Mouse (Mus musculus): ENCODE data around the gene Kdm5b. TPM values are rescaled to one million over a fixed set of nuclear protein-coding genes. Genes with fewer than 3 reads are reported as not detected.

The Kdm5b gene
- polyA plus RNA-seq, 1 experiment from 2014 or later, result 102 TPM

GRCm38 (mm10) chr1:134638522-134638921 is 78.6 kb downstream of the Kdm5b start:
- no peak for ATAC-seq (ENCODE audit: low FRiP score, low read depth)
- H3K4me2 ChIP-seq (replicated peaks), result no peak overlapping the region
- peaks cover 13% of the 10 kb centered on the region for H3K27me3 ChIP-seq
- 0 out of 2 replicates have a peak, but pooled peaks cover 11% of the 10 kb centered on the region for H3K4me1 ChIP-seq
- no peak overlapping the region for H3K4me3 ChIP-seq
- H3K9ac ChIP-seq (replicated peaks), result no peak overlapping the region
- H3K9me3 ChIP-seq, result no peaks in the 10 kb centered on the region
- H3K27ac ChIP-seq (replicated peaks), result no peak overlapping the region
- WGBS, result 43% methylated on average over 7 of the region's 7 CpGs
- peaks cover 20% of the 10 kb centered on the region for H3K36me3 ChIP-seq

GRCm38 (mm10) chr1:134639460-134639859 is 79.5 kb downstream of the Kdm5b start:
- 83% methylated on average over 6 of the region's 6 CpGs for WGBS
- Histone ChIP-seq H3K36me3 (peaks cover 11% of the 10 kb centered on the region; the same call in 1 of the 2 replicates), H3K9me3 (no peaks in the 10 kb centered on the region), H3K4me2 (replicated peaks) (no peak overlapping the region), H3K27ac (replicated peaks) (no peak overlapping the region), H3K9ac (replicated peaks) (no peak overlapping the region), H3K4me3 (no peak overlapping the region), H3K27me3 (peaks cover 23% of the 10 kb centered on the region), H3K4me1 (0 out of 2 replicates have a peak, but pooled peaks cover 11% of the 10 kb centered on the region)
- ATAC-seq (ENCODE audit: low FRiP score, low read depth), result no peak

- no peak overlapping the region for H3K4me3 ChIP-seq
- H3K27me3 ChIP-seq, result peaks cover 43% of the 10 kb centered on the region
- H3K36me3 ChIP-seq, result no peaks in the 10 kb centered on the region
- H3K27ac ChIP-seq (replicated peaks), result no peak overlapping the region
- H3K4me2 ChIP-seq (replicated peaks), result no peak overlapping the region
- ATAC-seq (ENCODE audit: low FRiP score, low read depth), result no peak
- H3K9me3 ChIP-seq, result no peaks in the 10 kb centered on the region
- peaks cover 13% of the 10 kb centered on the region; the same call in 1 of the 2 replicates for H3K4me1 ChIP-seq
- no peak overlapping the region for H3K9ac ChIP-seq (replicated peaks)
- 32% methylated on average over 3 of the region's 3 CpGs for WGBS
Observed at GRCm38 (mm10) chr1:134641507-134641906, 81.5 kb downstream of the Kdm5b start.

GRCm38 (mm10) chr1:134643702-134644101 is 83.7 kb downstream of the Kdm5b start:
- no peak overlapping the region for H3K27ac ChIP-seq (replicated peaks)
- no peak for ATAC-seq (ENCODE audit: low FRiP score, low read depth)
- WGBS, result 74% methylated on average over 6 of the region's 6 CpGs
- peaks cover 65% of the 10 kb centered on the region for H3K27me3 ChIP-seq
- no peak overlapping the region for H3K9ac ChIP-seq (replicated peaks)
- peaks cover 23% of the 10 kb centered on the region; the same call in 1 of the 2 replicates for H3K4me1 ChIP-seq
- H3K9me3 ChIP-seq, result no peaks in the 10 kb centered on the region
- H3K4me2 ChIP-seq (replicated peaks), result no peak overlapping the region
- no peak overlapping the region for H3K4me3 ChIP-seq
- no peaks in the 10 kb centered on the region for H3K36me3 ChIP-seq

- peaks cover 23% of the 10 kb centered on the region; the same call in 1 of the 2 replicates for H3K4me1 ChIP-seq
- H3K36me3 ChIP-seq, result no peaks in the 10 kb centered on the region
- H3K9me3 ChIP-seq, result no peaks in the 10 kb centered on the region
- 20% methylated on average over 16 of the region's 16 CpGs for WGBS
- no peak overlapping the region for H3K27ac ChIP-seq (replicated peaks)
- ATAC-seq (ENCODE audit: low FRiP score, low read depth), result no peak
- H3K9ac ChIP-seq (replicated peaks), result peak overlapping the region; percentile 45; the same call in 1 of the 2 replicates
- peaks cover 83% of the 10 kb centered on the region for H3K27me3 ChIP-seq
- peak overlapping the region; percentile 85 for H3K4me2 ChIP-seq (replicated peaks)
- peak overlapping the region; percentile 48 for H3K4me3 ChIP-seq
Observed at GRCm38 (mm10) chr1:134645408-134646200, 85.6 kb downstream of the Kdm5b start.

- no peak within 1 kb of the TSS for H3K27ac ChIP-seq (replicated peaks)
- H3K4me1 ChIP-seq, result peaks cover 27% of the 10 kb centered on the region
- ATAC-seq (ENCODE audit: low FRiP score, low read depth), result peak; percentile 75
- peak within 1 kb of the TSS; percentile 45; the same call in 1 of the 2 replicates for H3K9ac ChIP-seq (replicated peaks)
- H3K4me2 ChIP-seq (replicated peaks), result peak within 1 kb of the TSS; percentile 85
- H3K27me3 ChIP-seq, result peaks cover 87% of the 10 kb centered on the region
- peak within 1 kb of the TSS; percentile 48 for H3K4me3 ChIP-seq
- H3K9me3 ChIP-seq, result no peaks in the 10 kb centered on the region
- under 1% methylated on average over 58 of the region's 63 CpGs for WGBS
- no peaks in the 10 kb centered on the region for H3K36me3 ChIP-seq
Observed at GRCm38 (mm10) chr1:134646261-134646962, 86.4 kb downstream of the Kdm5b start, which contains the start of gene Syt2. Gene Syt2 (plus strand): TSS chr1:134646677.

GRCm38 (mm10) chr1:134646963-134647282 is 87.0 kb downstream of the Kdm5b start:
- Histone ChIP-seq H3K9me3 (no peaks in the 10 kb centered on the region), H3K36me3 (no peaks in the 10 kb centered on the region), H3K27ac (replicated peaks) (no peak overlapping the region), H3K9ac (replicated peaks) (peak overlapping the region; percentile 45; the same call in 1 of the 2 replicates), H3K4me1 (peaks cover 30% of the 10 kb centered on the region), H3K4me2 (replicated peaks) (peak overlapping the region; percentile 85), H3K27me3 (peaks cover 87% of the 10 kb centered on the region), H3K4me3 (peak overlapping the region; percentile 48)
- peak; percentile 53; the same call in 1 of the 2 replicates for ATAC-seq (ENCODE audit: low FRiP score, low read depth)
- WGBS, result 1% methylated on average over 28 of the region's 28 CpGs

GRCm38 (mm10) chr1:134647591-134647990 is 87.6 kb downstream of the Kdm5b start:
- H3K27me3 ChIP-seq, result peaks cover 86% of the 10 kb centered on the region
- no peaks in the 10 kb centered on the region for H3K36me3 ChIP-seq
- no peak for ATAC-seq (ENCODE audit: low FRiP score, low read depth)
- 21% methylated on average over 7 of the region's 7 CpGs for WGBS
- H3K4me2 ChIP-seq (replicated peaks), result peak overlapping the region; percentile 85; the same call in 1 of the 2 replicates
- H3K9ac ChIP-seq (replicated peaks), result no peak overlapping the region
- H3K4me3 ChIP-seq, result 0 out of 2 replicates have a peak overlapping the region, but pooled peaks have one; percentile 48
- H3K4me1 ChIP-seq, result peaks cover 33% of the 10 kb centered on the region
- H3K9me3 ChIP-seq, result no peaks in the 10 kb centered on the region
- H3K27ac ChIP-seq (replicated peaks), result no peak overlapping the region

- Histone ChIP-seq H3K9me3 (no peaks in the 10 kb centered on the region), H3K36me3 (no peaks in the 10 kb centered on the region), H3K4me3 (no peak overlapping the region), H3K4me1 (peaks cover 44% of the 10 kb centered on the region), H3K27ac (replicated peaks) (no peak overlapping the region), H3K4me2 (replicated peaks) (no peak overlapping the region), H3K27me3 (peaks cover 60% of the 10 kb centered on the region), H3K9ac (replicated peaks) (no peak overlapping the region)
- ATAC-seq (ENCODE audit: low FRiP score, low read depth), result no peak
- 82% methylated on average over 5 of the region's 5 CpGs for WGBS
Observed at GRCm38 (mm10) chr1:134650816-134651215, 90.8 kb downstream of the Kdm5b start.

GRCm38 (mm10) chr1:134651268-134651850 is 91.4 kb downstream of the Kdm5b start:
- WGBS, result 60% methylated on average over 13 of the region's 13 CpGs
- Histone ChIP-seq H3K4me1 (peaks cover 38% of the 10 kb centered on the region), H3K36me3 (no peaks in the 10 kb centered on the region), H3K4me3 (no peak overlapping the region), H3K9ac (replicated peaks) (no peak overlapping the region), H3K4me2 (replicated peaks) (no peak overlapping the region), H3K27ac (replicated peaks) (no peak overlapping the region), H3K27me3 (peaks cover 54% of the 10 kb centered on the region), H3K9me3 (no peaks in the 10 kb centered on the region)
- ATAC-seq (ENCODE audit: low FRiP score, low read depth), result no peak

- no peak overlapping the region for H3K9ac ChIP-seq (replicated peaks)
- ATAC-seq (ENCODE audit: low FRiP score, low read depth), result 0 out of 2 replicates have a peak, but pooled peaks have one; percentile 35
- no peak overlapping the region for H3K4me3 ChIP-seq
- H3K4me1 ChIP-seq, result peaks cover 33% of the 10 kb centered on the region
- no peaks in the 10 kb centered on the region for H3K9me3 ChIP-seq
- WGBS, result 38% methylated on average over 4 of the region's 4 CpGs
- H3K27me3 ChIP-seq, result peaks cover 49% of the 10 kb centered on the region
- no peak overlapping the region for H3K27ac ChIP-seq (replicated peaks)
- H3K4me2 ChIP-seq (replicated peaks), result no peak overlapping the region
- H3K36me3 ChIP-seq, result no peaks in the 10 kb centered on the region
Observed at GRCm38 (mm10) chr1:134651851-134652398, 92.0 kb downstream of the Kdm5b start.

Data from midbrain, embryonic 12.5 days (tissue).